Mouse (Mus musculus): Measurements from ENCODE around the gene Abhd12. TPM values are rescaled to one million over a fixed set of nuclear protein-coding genes. Genes with fewer than 3 reads are reported as not detected.

Abhd12 gene
- polyA plus RNA-seq, 2 experiments, result 10.9 to 14.8 TPM

GRCm38 (mm10) chr2:150944017-150944416 is 39.5 kb upstream of the Abhd12 start:
- TF ChIP-seq CTCF (IDR thresholded peaks at IDR 0.05; ENCODE audit: low read depth) (no peak), EP300 (IDR thresholded peaks at IDR 0.05; ENCODE audit: low read depth) (no peak)
- WGBS (ENCODE audit: insufficient replicate concordance), result 81% methylated on average over 5 of the region's 5 CpGs

DNA sequence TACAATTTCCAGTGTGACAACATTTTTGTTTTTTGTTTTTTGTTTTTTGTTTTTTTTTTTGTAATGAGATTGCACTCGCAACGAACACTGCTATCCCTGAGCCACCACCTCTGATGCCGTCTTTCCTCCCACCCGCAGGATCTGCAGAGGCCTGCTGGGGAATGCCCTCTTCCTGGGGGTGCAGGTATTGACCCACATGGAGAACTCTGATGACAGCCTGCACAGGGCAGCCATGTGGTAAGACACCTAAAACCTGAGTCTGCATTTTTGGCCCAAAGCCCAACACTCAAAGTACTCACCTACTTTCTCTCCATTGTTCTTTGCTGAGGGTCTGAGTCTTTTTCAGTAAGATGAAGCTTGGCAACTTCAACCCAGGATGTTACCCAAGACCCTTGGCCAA is 30.1 kb upstream of the Abhd12 start:
- Histone ChIP-seq H3K36me3 (replicated peaks; ENCODE audit: control insufficient read depth, insufficient read depth, low read depth) (peaks cover 30% of the 10 kb centered on the region), H3K4me1 (replicated peaks; ENCODE audit: control insufficient read depth in 2 of 2, insufficient read depth in 2 of 2, low read length in 1 of 2) (no peaks in the 10 kb centered on the region), H3K27me3 (ENCODE audit: control insufficient read depth, insufficient read depth, low read length) (no peaks in the 10 kb centered on the region), H3K4me3 (ENCODE audit: insufficient read depth in 1 of 2, low read depth in 2 of 2, low read length in 2 of 2) (no peak overlapping the region), H3K9ac (replicated peaks) (no peak overlapping the region), H3K9me3 (ENCODE audit: control insufficient read depth, low read length) (no peaks in the 10 kb centered on the region), H3K27ac (no peak overlapping the region), H3K4me2 (ENCODE audit: low read depth) (no peak overlapping the region)
- ATAC-seq (ENCODE audit: insufficient read depth), result no peak
- TF ChIP-seq CTCF (IDR thresholded peaks at IDR 0.05; ENCODE audit: low read depth) (no peak), EP300 (IDR thresholded peaks at IDR 0.05; ENCODE audit: low read depth) (no peak)
- DNase-seq (ENCODE audit: low read depth in 3 of 3, low spot score in 3 of 3), result no peak
- whole genome bisulfite sequencing (ENCODE audit: insufficient replicate concordance), result 95% methylated on average over 4 of the region's 4 CpGs

More at GRCm38 (mm10) chr2:150944017-150944416, 39.5 kb upstream of the Abhd12 start:
- no peaks in the 10 kb centered on the region for H3K4me1 ChIP-seq (replicated peaks; ENCODE audit: control insufficient read depth in 2 of 2, insufficient read depth in 2 of 2, low read length in 1 of 2)
- no peak for ATAC-seq (ENCODE audit: insufficient read depth)
- H3K9me3 ChIP-seq (ENCODE audit: control insufficient read depth, low read length), result no peaks in the 10 kb centered on the region
- H3K9ac ChIP-seq (replicated peaks), result no peak overlapping the region
- no peak for DNase-seq (ENCODE audit: low read depth in 3 of 3, low spot score in 3 of 3)
- H3K4me3 ChIP-seq (ENCODE audit: insufficient read depth in 1 of 2, low read depth in 2 of 2, low read length in 2 of 2), result no peak overlapping the region
- no peak overlapping the region for H3K4me2 ChIP-seq (ENCODE audit: low read depth)
- H3K36me3 ChIP-seq (replicated peaks; ENCODE audit: control insufficient read depth, insufficient read depth, low read depth), result peaks cover 10% of the 10 kb centered on the region
- no peak overlapping the region for H3K27ac ChIP-seq
- no peaks in the 10 kb centered on the region for H3K27me3 ChIP-seq (ENCODE audit: control insufficient read depth, insufficient read depth, low read length)

- H3K4me3 ChIP-seq (ENCODE audit: insufficient read depth in 1 of 2, low read depth in 2 of 2, low read length in 2 of 2), result no peak overlapping the region
- H3K4me2 ChIP-seq (ENCODE audit: low read depth), result no peak overlapping the region
- ATAC-seq (ENCODE audit: insufficient read depth) (no peak), DNase-seq (ENCODE audit: low read depth in 3 of 3, low spot score in 3 of 3) (no peak)
- H3K27ac ChIP-seq, result no peak overlapping the region
- H3K36me3 ChIP-seq (replicated peaks; ENCODE audit: control insufficient read depth, insufficient read depth, low read depth), result peaks cover 30% of the 10 kb centered on the region
- no peaks in the 10 kb centered on the region for H3K9me3 ChIP-seq (ENCODE audit: control insufficient read depth, low read length)
- TF ChIP-seq EP300 (IDR thresholded peaks at IDR 0.05; ENCODE audit: low read depth) (no peak), CTCF (IDR thresholded peaks at IDR 0.05; ENCODE audit: low read depth) (no peak)
- no peak overlapping the region for H3K9ac ChIP-seq (replicated peaks)
- 83% methylated on average over 19 of the region's 19 CpGs for WGBS (ENCODE audit: insufficient replicate concordance)
- no peaks in the 10 kb centered on the region for H3K27me3 ChIP-seq (ENCODE audit: control insufficient read depth, insufficient read depth, low read length)
- no peaks in the 10 kb centered on the region for H3K4me1 ChIP-seq (replicated peaks; ENCODE audit: control insufficient read depth in 2 of 2, insufficient read depth in 2 of 2, low read length in 1 of 2)
These were observed 28.9 kb upstream of the Abhd12 start for GRCm38 (mm10) chr2:150933482-150933881.

- WGBS (ENCODE audit: insufficient replicate concordance), result 60% methylated on average over 3 of the region's 3 CpGs
- Histone ChIP-seq H3K4me2 (ENCODE audit: low read depth) (no peak overlapping the region), H3K27ac (no peak overlapping the region), H3K4me1 (replicated peaks; ENCODE audit: control insufficient read depth in 2 of 2, insufficient read depth in 2 of 2, low read length in 1 of 2) (no peaks in the 10 kb centered on the region), H3K9me3 (ENCODE audit: control insufficient read depth, low read length) (no peaks in the 10 kb centered on the region), H3K27me3 (ENCODE audit: control insufficient read depth, insufficient read depth, low read length) (no peaks in the 10 kb centered on the region), H3K4me3 (ENCODE audit: insufficient read depth in 1 of 2, low read depth in 2 of 2, low read length in 2 of 2) (no peak overlapping the region), H3K36me3 (replicated peaks; ENCODE audit: control insufficient read depth, insufficient read depth, low read depth) (peaks cover 27% of the 10 kb centered on the region), H3K9ac (replicated peaks) (no peak overlapping the region)
- DNase-seq (ENCODE audit: low read depth in 3 of 3, low spot score in 3 of 3) (no peak), ATAC-seq (ENCODE audit: insufficient read depth) (no peak)
- no peak for TF ChIP-seq CTCF (IDR thresholded peaks at IDR 0.05; ENCODE audit: low read depth)
- no peak for TF ChIP-seq EP300 (IDR thresholded peaks at IDR 0.05; ENCODE audit: low read depth)
These were observed 26.3 kb upstream of the Abhd12 start for GRCm38 (mm10) chr2:150930806-150931205.

- DNase-seq (ENCODE audit: low read depth in 3 of 3, low spot score in 3 of 3) (no peak), ATAC-seq (ENCODE audit: insufficient read depth) (no peak)
- no peak for TF ChIP-seq CTCF (IDR thresholded peaks at IDR 0.05; ENCODE audit: low read depth)
- TF ChIP-seq EP300 (IDR thresholded peaks at IDR 0.05; ENCODE audit: low read depth), result no peak
- H3K36me3 ChIP-seq (replicated peaks; ENCODE audit: control insufficient read depth, insufficient read depth, low read depth), result peaks cover 15% of the 10 kb centered on the region
- H3K4me2 ChIP-seq (ENCODE audit: low read depth), result no peak overlapping the region
- no peak overlapping the region for H3K27ac ChIP-seq
- H3K9me3 ChIP-seq (ENCODE audit: control insufficient read depth, low read length), result no peaks in the 10 kb centered on the region
- H3K9ac ChIP-seq (replicated peaks), result no peak overlapping the region
- H3K4me1 ChIP-seq (replicated peaks; ENCODE audit: control insufficient read depth in 2 of 2, insufficient read depth in 2 of 2, low read length in 1 of 2), result no peaks in the 10 kb centered on the region
- no peaks in the 10 kb centered on the region for H3K27me3 ChIP-seq (ENCODE audit: control insufficient read depth, insufficient read depth, low read length)
- no peak overlapping the region for H3K4me3 ChIP-seq (ENCODE audit: insufficient read depth in 1 of 2, low read depth in 2 of 2, low read length in 2 of 2)
- 72% methylated on average over 6 of the region's 6 CpGs for WGBS (ENCODE audit: insufficient replicate concordance)
These were observed 24.6 kb upstream of the Abhd12 start for GRCm38 (mm10) chr2:150929156-150929555.
